Mouse (Mus musculus): Measurements from ENCODE around the gene Aldh1a2.

DNA sequence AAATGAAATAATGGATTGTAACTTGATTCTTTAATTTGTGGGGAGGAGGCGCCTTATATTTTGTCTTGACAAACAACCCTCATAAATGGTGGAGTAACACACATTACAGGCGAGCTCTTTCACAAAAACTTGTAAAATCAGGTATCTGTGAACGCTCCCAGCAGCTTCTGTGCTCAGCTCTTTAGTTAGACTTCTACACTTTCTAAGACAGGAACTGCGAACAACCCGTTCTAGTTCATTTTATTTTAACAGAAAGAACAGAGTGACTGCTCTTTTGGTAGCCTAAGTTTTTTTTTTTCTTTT lies 2.2 kb downstream of the Aldh1a2 start:
- TF ChIP-seq TAL1 (conservative IDR thresholded peaks at IDR 0.05; ENCODE audit: low read depth, low read length): no peak
- TF ChIP-seq CTCF (IDR thresholded peaks at IDR 0.05; ENCODE audit: low read depth, low read length): no peak
- no peak for TF ChIP-seq POLR2AphosphoS5 (IDR thresholded peaks at IDR 0.05; ENCODE audit: insufficient replicate concordance, low read depth, low read length)
- no peak for TF ChIP-seq GATA1 (IDR thresholded peaks at IDR 0.05; ENCODE audit: borderline replicate concordance, low read length)

Measured in G1E (cell line).